Mouse (Mus musculus) neural tube, embryonic 10.5 days (tissue): Measurements from ENCODE around the gene Pknox1.
"Not testable (repeated sequence)": the region's sequence is repeated elsewhere in the genome, so short reads cannot be mapped to it uniquely, and the experiment has no call there.

Experiments used
- DNase-seq: peaks from one replicate; pipeline ENCODE4 v3.0.0-alpha.2; 2017; ENCODE audit warnings: low spot score; ENCODE audit errors: extremely low spot score

Pknox1 gene

DNA sequence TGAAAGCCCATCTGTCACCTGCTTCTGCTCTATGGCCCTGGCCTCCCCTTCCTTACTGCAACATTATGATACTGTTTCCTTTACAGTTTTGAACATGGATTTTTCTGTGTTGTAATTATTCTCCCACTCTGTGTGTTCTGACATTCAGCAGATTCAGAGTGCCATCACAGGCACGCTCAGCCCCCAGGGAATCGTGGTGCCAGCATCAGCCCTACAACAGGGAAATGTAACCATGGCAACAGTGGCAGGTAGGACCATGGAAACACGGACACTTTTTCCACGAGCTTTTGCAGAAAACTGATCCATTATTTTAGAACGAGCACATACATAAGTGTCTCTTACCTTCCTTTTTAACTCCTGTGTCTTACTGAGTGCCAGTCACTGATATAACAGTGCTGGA, 30.5 kb downstream of the Pknox1 start:
- no peak for DNase-seq

DNA sequence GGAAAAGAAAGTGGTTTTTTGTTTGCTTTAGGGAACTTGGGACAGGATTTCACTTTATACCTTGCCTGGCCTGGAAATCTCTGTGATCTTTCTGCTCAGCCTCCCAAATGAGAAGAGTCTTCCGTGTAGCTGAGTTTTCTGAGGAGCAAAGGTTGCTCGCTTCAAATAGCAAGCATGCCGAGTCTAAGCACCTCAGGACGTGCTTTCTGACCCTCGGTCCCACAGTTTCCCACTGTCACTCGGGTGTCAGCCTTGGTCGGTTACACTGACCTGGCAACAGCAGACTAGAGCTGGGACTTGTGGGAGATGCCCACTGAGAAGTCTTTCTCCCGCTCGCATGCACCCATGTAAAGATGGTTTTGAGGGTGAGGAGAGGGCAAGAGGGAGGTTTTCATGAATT, 33.4 kb downstream of the Pknox1 start:
- DNase-seq: no peak

- no peak for DNase-seq
These were observed 34.1 kb downstream of the Pknox1 start for GRCm38 (mm10) chr17:31598593-31598992.

DNA sequence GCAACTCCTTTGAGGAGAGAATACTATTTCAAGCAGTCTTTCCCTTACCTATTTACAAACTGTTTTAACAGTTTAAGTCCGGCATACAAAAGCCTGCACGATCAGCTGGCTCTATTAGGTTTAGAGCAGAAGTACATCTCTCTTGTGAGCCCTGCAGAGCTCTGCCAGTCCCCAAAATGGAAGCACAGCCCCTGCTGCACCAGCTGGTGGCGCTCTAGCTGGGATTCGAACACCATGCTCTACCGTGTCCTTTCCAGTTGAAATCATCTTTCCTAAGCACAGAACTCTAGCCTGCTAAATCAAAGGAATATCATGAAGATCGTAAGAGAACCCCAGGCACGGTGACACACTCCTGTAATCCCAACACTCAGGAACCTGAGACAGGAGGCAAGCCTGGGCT, 41.9 kb downstream of the Pknox1 start:
- no peak for DNase-seq

DNA sequence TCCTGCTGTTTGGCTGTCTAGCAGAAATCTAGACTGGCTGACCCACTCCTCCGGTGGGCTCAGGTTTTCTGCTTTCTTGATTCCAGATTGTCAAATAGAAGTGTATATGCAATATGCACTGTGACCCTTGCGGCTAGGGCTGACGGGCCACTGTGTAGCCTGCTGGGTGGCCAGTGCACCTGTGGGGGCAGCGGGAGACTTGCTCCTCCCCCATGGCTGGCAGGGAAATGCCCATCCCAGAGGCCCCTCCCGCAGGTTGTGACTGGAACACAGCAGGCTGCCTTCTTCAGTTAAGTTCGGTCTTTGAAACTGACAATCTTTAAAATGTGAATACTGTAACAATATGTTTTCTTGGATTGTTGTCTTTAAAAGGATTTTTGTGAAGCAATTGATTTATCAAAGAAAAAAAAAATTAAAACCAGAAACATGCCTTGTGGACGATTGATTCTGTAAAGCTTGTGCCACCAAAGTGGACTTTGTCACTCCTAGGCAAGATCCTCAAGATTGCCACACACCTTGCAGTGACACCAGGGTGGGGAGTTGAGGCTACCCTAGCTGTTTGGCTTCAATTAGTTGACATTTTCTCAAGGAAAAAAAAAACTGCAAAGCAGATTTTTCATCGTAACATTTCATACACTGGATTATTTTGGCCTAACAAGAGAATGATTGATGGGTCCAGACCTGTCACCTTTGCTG, 42.9 kb downstream of the Pknox1 start:
- DNase-seq: no peak

GRCm38 (mm10) chr17:31609173-31609572, 44.6 kb downstream of the Pknox1 start:
- DNase-seq: not testable (repeated sequence)

- DNase-seq: no peak
These were observed 45.4 kb downstream of the Pknox1 start for GRCm38 (mm10) chr17:31609895-31610294.

- no peak for DNase-seq
These were observed 48.7 kb downstream of the Pknox1 start for GRCm38 (mm10) chr17:31613086-31613755.

GRCm38 (mm10) chr17:31623101-31623500, 58.6 kb downstream of the Pknox1 start:
- no peak for DNase-seq

DNA sequence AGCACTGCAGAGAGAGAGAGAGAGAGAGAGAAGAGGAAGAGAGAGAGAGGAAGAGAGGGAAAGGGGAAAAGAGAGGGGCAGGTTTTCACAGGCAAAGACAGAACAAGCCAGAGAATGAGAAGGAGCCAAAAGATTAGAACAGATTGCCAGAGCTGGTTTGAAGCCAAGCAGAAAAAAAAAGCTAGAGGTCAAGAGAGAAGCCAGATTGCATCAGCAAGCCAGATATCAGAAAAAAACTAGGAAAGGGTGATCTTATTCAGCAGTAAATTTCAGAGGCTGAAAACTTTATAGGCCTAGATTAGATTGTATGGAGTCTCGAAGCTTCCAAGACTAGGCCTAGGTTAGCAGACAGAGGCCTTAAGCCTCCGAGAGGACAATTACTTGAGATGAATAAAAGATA, 63.4 kb downstream of the Pknox1 start:
- no peak for DNase-seq

GRCm38 (mm10) chr17:31631081-31631800, 66.7 kb downstream of the Pknox1 start:
- no peak for DNase-seq

- no peak for DNase-seq
These were observed 68.5 kb downstream of the Pknox1 start for GRCm38 (mm10) chr17:31633007-31633406.

- DNase-seq: no peak
These were observed 70.4 kb downstream of the Pknox1 start for GRCm38 (mm10) chr17:31634896-31635295.

- DNase-seq: no peak
These were observed 71.2 kb downstream of the Pknox1 start for GRCm38 (mm10) chr17:31635781-31636180.

- DNase-seq: no peak
These were observed 71.9 kb downstream of the Pknox1 start for GRCm38 (mm10) chr17:31636277-31636941.

GRCm38 (mm10) chr17:31636942-31637811, 72.6 kb downstream of the Pknox1 start, which contains the start of gene Cbs:
Cbs (minus strand) TSS chr17:31637238.
- DNase-seq: peak; percentile 73

DNA sequence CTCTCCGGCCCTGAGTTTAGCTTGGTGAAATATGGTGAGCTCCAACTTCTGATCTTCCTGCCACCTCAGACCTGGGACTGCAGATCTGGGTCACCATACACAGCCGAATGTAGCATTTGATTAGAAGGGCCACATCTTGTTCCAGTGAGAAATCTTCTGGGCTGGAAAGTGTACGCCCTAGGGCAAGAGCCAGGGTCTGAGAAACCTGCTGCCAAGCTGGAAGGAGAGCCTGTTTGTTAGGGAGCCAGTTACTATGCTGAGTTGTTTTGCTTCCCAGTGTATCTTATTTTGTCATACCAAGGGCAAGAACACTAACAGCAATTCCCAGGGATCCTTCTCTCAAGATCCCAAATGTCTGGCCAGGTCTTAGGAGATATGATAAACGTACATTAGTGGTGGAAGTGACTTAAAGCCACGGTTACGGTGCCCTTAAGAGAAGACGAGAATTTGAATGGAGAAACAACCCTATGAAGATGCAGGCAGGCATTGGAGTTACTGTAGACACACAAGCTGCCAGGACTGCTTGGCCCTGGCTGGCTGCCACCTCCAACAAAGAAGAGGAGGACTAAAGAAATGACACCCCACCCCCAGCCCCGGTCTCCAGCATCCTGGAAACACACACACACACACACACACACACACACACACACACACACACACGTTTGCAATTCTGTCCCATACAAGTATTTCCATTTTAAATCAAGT, 73.5 kb downstream of the Pknox1 start:
- DNase-seq: no peak

GRCm38 (mm10) chr17:31639651-31640050, 75.1 kb downstream of the Pknox1 start:
- no peak for DNase-seq

DNA sequence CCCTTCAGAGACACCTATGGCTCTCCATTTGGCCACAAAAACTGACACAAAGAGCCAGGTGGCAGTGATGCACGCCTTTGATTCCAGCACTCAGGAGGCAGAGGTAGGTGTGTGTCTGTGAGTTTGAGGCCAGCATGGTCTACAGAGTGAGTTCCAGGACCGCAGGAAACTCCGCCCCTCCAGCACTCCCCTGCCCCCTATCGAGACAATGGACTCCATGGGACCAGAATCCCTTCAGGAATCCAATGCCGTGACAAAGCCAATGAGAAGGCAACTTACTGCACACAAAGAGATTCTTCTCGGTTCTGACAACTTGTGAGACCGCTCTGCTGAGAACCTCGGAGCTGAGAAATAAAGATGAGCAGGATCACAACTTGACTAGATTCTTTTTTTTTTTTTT, 77.8 kb downstream of the Pknox1 start:
- no peak for DNase-seq

DNA sequence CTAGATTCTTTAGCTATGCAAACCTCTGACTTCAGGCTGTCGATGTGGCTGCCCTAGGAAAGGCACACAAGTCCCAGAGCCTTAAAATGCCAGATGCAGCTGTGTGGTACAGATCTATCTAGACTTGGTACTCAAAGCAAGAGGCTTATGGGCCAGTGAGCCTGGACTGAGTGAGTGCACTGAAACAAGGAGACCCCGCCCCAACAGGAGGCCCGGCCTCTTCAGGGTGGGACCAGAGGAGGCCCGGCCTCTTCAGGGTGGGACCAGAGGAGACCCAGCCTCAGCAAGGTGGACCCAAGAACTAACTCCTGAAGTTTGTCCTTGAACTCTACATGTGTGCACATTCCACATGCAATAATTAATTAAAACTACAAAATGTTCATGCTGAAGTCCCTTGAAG, 78.4 kb downstream of the Pknox1 start:
- DNase-seq: no peak
